Mouse (Mus musculus) kidney, adult 2 months (tissue): ENCODE data around the gene Pagr1b.

Source experiments
- CTCF ChIP-seq: fragments of 200-500 bp; conservative IDR thresholded peaks from 2 replicates; pipeline ENCODE4 v1.5.1; 2011; ENCODE audit warnings: low read depth, mild to moderate bottlenecking, control low read depth, low read length, moderate library complexity, mixed read lengths; ENCODE audit not compliant: insufficient read depth, insufficient read length
- POLR2A ChIP-seq: fragments of 200-500 bp; IDR thresholded peaks from one replicate; pipeline ENCODE4 v1.6.1; 2011; ENCODE audit warnings: low read depth, low read length, control low read depth

DNA sequence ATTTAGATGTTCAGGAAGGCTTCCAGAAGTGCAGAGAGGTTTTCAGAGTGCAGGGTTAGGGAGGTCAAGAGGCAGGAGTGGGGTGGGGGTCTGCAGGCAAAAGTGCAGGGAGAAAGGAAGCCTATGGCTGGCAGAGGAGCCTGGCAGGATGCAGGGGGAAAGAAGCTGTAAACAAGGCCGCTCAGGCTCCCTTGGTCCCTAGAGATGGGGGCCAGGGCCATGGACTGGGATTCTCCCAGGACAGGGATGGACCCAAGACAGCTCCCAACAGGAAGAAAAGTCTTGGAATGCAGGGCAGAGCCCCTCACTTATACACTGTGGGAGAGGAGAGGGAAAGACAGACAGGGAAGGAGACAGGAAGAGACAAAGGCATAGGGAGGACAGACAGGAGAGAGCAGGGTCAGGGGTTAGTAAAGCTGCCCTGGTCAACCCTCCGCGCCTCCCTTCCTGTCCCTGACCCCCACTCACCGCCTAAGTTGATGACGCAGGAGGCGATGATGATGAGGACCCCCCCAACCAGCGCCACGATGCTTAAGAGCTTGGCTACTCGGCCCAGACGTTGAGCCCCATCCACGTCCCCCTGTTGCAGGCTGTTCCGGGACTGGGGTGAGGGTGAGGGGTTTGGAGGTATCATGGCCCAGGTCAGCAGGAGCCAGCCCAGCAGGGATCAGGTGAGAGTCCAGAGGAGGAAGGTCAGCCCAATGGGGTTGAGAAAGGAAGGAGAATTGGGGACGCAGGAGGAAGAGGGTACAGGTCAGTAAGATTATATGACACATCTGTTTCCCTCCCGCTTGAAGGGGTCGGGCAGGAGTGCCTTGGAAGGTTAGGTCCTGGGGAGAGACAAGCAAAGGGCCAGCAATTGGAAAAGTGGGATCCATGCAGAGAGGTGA is 2.4 kb upstream of the Pagr1b start:
- TF ChIP-seq CTCF (no peak), POLR2A (no peak)
